Mouse (Mus musculus): ENCODE measurements around the gene Larp1b. TPM values are rescaled to one million over a fixed set of nuclear protein-coding genes. Genes with fewer than 3 reads are reported as not detected.

Gene Larp1b
- polyA plus RNA-seq, 1 experiment from 2014 or later: 3.1 TPM

GRCm38 (mm10) chr3:41031286-41032210, 81.9 kb downstream of the Larp1b start:
- H3K27ac ChIP-seq (replicated peaks): no peak overlapping the region
- no peak overlapping the region for H3K4me2 ChIP-seq (replicated peaks)
- no peaks in the 10 kb centered on the region for H3K27me3 ChIP-seq
- H3K9me3 ChIP-seq: no peaks in the 10 kb centered on the region
- no peak for ATAC-seq (replicated peaks)
- H3K9ac ChIP-seq (replicated peaks): no peak overlapping the region
- no peak overlapping the region for H3K4me3 ChIP-seq
- H3K4me1 ChIP-seq: no peaks in the 10 kb centered on the region
- 84% methylated on average over 12 of the region's 12 CpGs for WGBS
- no peaks in the 10 kb centered on the region for H3K36me3 ChIP-seq

DNA sequence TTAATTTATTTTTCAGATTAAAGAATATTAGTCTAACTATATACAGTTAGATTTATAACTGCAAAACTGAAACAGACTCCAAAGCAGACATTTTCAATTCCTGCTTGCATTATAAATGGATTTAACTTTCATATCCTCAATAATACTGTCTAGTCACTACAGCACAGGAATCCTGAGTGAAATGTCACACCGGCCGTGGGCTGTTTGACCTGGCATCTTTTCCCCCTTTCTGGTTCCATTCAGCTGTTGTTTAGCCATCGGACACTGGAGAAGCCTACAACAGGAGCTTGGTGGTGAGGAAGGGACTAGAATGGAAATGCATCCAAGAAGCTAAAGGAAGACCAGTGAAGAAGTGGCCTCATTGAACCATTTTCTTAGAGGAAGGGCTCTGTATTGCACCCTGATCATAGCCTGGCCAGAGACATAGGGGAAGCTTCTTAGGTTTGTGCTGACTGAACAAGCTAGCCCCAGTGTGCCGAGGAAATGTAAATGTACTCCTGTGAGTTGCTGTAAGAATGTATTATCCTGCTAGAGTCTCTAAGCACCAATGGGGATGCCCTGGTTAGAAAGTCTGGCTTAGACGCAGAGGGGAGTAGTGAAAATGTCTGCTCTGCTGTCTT, 88.8 kb downstream of the Larp1b start:
- Histone ChIP-seq H3K4me2 (replicated peaks) (no peak overlapping the region), H3K27me3 (no peaks in the 10 kb centered on the region), H3K4me1 (no peaks in the 10 kb centered on the region), H3K36me3 (no peaks in the 10 kb centered on the region), H3K27ac (replicated peaks) (no peak overlapping the region), H3K9me3 (no peaks in the 10 kb centered on the region), H3K4me3 (no peak overlapping the region), H3K9ac (replicated peaks) (no peak overlapping the region)
- ATAC-seq (replicated peaks): no peak
- WGBS: 66% methylated on average over 5 of the region's 5 CpGs

GRCm38 (mm10) chr3:41041241-41041640, 91.6 kb downstream of the Larp1b start:
- no peaks in the 10 kb centered on the region for H3K4me1 ChIP-seq
- 78% methylated on average over 5 of the region's 5 CpGs for WGBS

GRCm38 (mm10) chr3:41042195-41042938, 92.7 kb downstream of the Larp1b start:
- ATAC-seq (replicated peaks): peak; percentile 82
- Histone ChIP-seq H3K4me1 (no peaks in the 10 kb centered on the region), H3K36me3 (no peaks in the 10 kb centered on the region), H3K27me3 (no peaks in the 10 kb centered on the region), H3K9me3 (no peaks in the 10 kb centered on the region), H3K27ac (replicated peaks) (no peak overlapping the region), H3K4me3 (no peak overlapping the region), H3K9ac (replicated peaks) (no peak overlapping the region), H3K4me2 (replicated peaks) (no peak overlapping the region)
- 85% methylated on average over 4 of the region's 4 CpGs for WGBS

More at GRCm38 (mm10) chr3:41041241-41041640, 91.6 kb downstream of the Larp1b start:
- no peak for ATAC-seq (replicated peaks)
- H3K9me3 ChIP-seq: no peaks in the 10 kb centered on the region
- H3K4me2 ChIP-seq (replicated peaks): no peak overlapping the region
- no peak overlapping the region for H3K27ac ChIP-seq (replicated peaks)
- H3K9ac ChIP-seq (replicated peaks): no peak overlapping the region
- H3K27me3 ChIP-seq: no peaks in the 10 kb centered on the region
- H3K36me3 ChIP-seq: no peaks in the 10 kb centered on the region
- no peak overlapping the region for H3K4me3 ChIP-seq

DNA sequence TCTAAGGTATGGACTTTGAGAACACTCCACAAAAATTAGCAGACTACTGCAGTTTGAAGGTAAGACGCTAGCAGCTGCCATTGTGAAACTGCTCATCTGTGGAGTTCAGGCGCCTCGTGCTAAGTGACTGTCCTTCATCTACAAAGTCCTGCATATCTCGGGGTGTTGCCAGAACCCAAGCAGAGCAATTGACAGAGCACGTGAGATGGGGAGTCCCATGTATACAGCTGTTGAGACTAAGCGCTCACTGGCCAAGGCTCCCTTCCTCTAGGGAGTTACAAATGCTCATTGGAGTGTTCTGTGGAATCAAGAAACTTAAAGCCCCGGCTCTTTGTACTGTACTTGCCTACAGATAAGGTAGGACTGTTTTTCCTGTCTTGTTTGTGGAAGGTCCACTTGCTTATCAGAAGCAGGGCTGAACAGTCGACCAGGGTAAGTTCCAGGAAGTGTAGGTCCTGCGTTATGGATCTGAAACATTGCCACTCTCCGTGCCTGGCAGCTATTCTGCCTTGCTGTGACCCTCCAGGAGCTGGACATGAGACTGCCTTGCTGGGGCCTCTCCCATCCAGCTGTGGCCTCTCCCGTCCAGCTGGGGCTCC, 94.2 kb downstream of the Larp1b start:
- H3K9me3 ChIP-seq: no peaks in the 10 kb centered on the region
- no peak overlapping the region for H3K4me3 ChIP-seq
- H3K36me3 ChIP-seq: no peaks in the 10 kb centered on the region
- H3K27me3 ChIP-seq: no peaks in the 10 kb centered on the region
- no peak for ATAC-seq (replicated peaks)
- no peak overlapping the region for H3K27ac ChIP-seq (replicated peaks)
- H3K4me2 ChIP-seq (replicated peaks): no peak overlapping the region
- H3K4me1 ChIP-seq: no peaks in the 10 kb centered on the region
- 85% methylated on average over 11 of the region's 11 CpGs for WGBS
- H3K9ac ChIP-seq (replicated peaks): no peak overlapping the region

DNA sequence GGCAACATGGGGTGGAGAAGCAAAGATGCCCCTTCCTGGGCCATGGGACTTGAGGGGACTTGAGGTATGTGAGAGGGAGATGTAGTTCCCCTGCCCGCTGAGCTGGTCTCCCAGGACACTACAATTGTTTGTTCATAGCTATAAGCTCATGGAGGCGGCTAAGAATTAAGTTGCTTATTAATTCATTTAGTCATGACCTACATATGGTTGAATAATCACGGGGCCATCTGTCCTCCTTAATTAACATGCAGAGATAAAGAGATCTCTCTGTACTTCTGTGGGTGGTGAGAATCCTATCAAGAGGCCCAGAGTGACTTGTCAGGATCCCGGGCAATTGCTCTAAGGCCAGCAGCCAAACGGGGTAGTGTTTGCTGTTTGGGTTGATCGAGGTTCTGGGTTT, 98.2 kb downstream of the Larp1b start:
- no peaks in the 10 kb centered on the region for H3K4me1 ChIP-seq
- H3K36me3 ChIP-seq: no peaks in the 10 kb centered on the region
- no peak for ATAC-seq (replicated peaks)
- WGBS: 81% methylated on average over 6 of the region's 6 CpGs
- H3K27me3 ChIP-seq: no peaks in the 10 kb centered on the region
- H3K9me3 ChIP-seq: no peaks in the 10 kb centered on the region
- H3K4me2 ChIP-seq (replicated peaks): no peak overlapping the region
- no peak overlapping the region for H3K4me3 ChIP-seq
- H3K27ac ChIP-seq (replicated peaks): no peak overlapping the region
- no peak overlapping the region for H3K9ac ChIP-seq (replicated peaks)

GRCm38 (mm10) chr3:41053334-41053733, 103.7 kb downstream of the Larp1b start:
- no peak for ATAC-seq (replicated peaks)
- no peak overlapping the region for H3K4me3 ChIP-seq
- H3K9me3 ChIP-seq: no peaks in the 10 kb centered on the region
- H3K4me1 ChIP-seq: peaks cover 7% of the 10 kb centered on the region
- H3K36me3 ChIP-seq: no peaks in the 10 kb centered on the region
- H3K4me2 ChIP-seq (replicated peaks): no peak overlapping the region
- H3K9ac ChIP-seq (replicated peaks): no peak overlapping the region
- no peak overlapping the region for H3K27ac ChIP-seq (replicated peaks)
- no peaks in the 10 kb centered on the region for H3K27me3 ChIP-seq
- 96% methylated on average over 3 of the region's 3 CpGs for WGBS

DNA sequence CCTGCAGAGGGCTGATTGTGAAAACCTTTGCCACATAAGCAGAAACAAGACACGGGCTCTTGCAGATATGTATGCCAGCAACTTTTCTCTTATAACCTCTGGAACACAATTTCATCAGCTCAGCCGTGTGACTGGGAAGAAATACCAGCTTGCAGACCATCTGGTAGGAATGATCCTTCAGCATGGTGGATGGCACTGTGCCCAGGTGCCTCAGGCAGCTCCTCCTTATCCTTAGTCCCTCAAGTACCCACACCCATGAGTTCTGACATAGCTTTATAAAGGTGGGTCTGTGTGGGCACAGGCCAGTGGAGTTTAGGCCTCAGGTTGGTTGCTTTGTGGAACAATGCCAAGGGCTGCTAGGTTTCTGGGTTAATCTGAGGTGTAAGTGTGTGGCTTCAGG, 108.8 kb downstream of the Larp1b start:
- Histone ChIP-seq H3K27me3 (no peaks in the 10 kb centered on the region), H3K4me2 (replicated peaks) (no peak overlapping the region), H3K9me3 (no peaks in the 10 kb centered on the region), H3K27ac (replicated peaks) (no peak overlapping the region), H3K36me3 (no peaks in the 10 kb centered on the region), H3K4me3 (no peak overlapping the region), H3K9ac (replicated peaks) (no peak overlapping the region), H3K4me1 (peaks cover 10% of the 10 kb centered on the region)
- ATAC-seq (replicated peaks): peak; percentile 86
- 38% methylated on average over 2 of the region's 2 CpGs for WGBS

- no peak overlapping the region for H3K4me3 ChIP-seq
- no peak overlapping the region for H3K4me2 ChIP-seq (replicated peaks)
- H3K36me3 ChIP-seq: no peaks in the 10 kb centered on the region
- ATAC-seq (replicated peaks): no peak
- 82% methylated on average over 3 of the region's 3 CpGs for WGBS
- H3K9me3 ChIP-seq: no peaks in the 10 kb centered on the region
- no peaks in the 10 kb centered on the region for H3K27me3 ChIP-seq
- H3K9ac ChIP-seq (replicated peaks): no peak overlapping the region
- no peak overlapping the region for H3K27ac ChIP-seq (replicated peaks)
- peaks cover 10% of the 10 kb centered on the region for H3K4me1 ChIP-seq
These were observed 109.6 kb downstream of the Larp1b start for GRCm38 (mm10) chr3:41059249-41059648.

DNA sequence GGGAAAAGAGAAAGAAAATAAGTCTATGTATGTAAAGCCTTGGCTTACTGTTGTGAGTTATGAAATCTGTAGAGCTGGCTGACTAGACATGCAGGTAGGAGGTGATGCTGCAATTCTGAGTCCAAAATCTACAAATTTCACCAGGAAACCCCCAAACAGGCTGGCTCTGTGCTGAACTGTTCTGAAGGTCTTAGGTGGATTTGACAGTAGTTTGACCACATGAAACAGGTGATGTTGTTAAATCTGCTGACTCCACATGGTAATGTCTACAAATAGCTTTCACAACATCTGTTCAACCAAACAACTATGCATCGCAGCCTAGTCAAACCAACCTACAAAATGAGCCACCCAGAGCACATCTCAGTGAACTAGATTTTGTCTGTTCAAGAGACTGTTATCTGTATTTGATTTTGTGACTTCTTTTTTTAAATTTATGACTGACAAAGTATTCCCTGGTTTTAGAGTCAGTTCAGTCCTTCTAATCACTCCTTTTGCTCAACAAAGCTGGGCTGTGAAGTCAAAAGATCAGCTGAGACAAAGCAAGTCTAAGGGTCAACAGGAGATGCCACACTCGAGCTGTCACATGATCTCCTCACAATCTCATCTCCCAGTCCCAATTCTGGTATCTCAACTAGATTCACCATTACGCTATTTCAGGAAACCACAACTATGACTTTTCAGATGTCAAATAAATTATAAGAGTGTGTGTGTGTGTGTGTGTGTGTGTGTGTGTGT, 112.4 kb downstream of the Larp1b start:
- no peak overlapping the region for H3K27ac ChIP-seq (replicated peaks)
- ATAC-seq (replicated peaks): no peak
- H3K36me3 ChIP-seq: peaks cover 8% of the 10 kb centered on the region; the same call in 1 of the 2 replicates
- H3K27me3 ChIP-seq: no peaks in the 10 kb centered on the region
- 89% methylated on average over 3 of the region's 3 CpGs for WGBS
- no peak overlapping the region for H3K9ac ChIP-seq (replicated peaks)
- H3K9me3 ChIP-seq: no peaks in the 10 kb centered on the region
- H3K4me1 ChIP-seq: peaks cover 10% of the 10 kb centered on the region
- no peak overlapping the region for H3K4me2 ChIP-seq (replicated peaks)
- no peak overlapping the region for H3K4me3 ChIP-seq

GRCm38 (mm10) chr3:41062758-41063157, 113.1 kb downstream of the Larp1b start:
- 97% methylated on average over 2 of the region's 2 CpGs for WGBS
- Histone ChIP-seq H3K36me3 (peaks cover 10% of the 10 kb centered on the region; the same call in 1 of the 2 replicates), H3K9me3 (no peaks in the 10 kb centered on the region), H3K27ac (replicated peaks) (no peak overlapping the region), H3K4me3 (no peak overlapping the region), H3K27me3 (no peaks in the 10 kb centered on the region), H3K9ac (replicated peaks) (no peak overlapping the region), H3K4me1 (peaks cover 9% of the 10 kb centered on the region), H3K4me2 (replicated peaks) (no peak overlapping the region)
- ATAC-seq (replicated peaks): no peak
